Mouse (Mus musculus): Measurements from ENCODE around the gene Ccdc122.

The Ccdc122 gene

DNA sequence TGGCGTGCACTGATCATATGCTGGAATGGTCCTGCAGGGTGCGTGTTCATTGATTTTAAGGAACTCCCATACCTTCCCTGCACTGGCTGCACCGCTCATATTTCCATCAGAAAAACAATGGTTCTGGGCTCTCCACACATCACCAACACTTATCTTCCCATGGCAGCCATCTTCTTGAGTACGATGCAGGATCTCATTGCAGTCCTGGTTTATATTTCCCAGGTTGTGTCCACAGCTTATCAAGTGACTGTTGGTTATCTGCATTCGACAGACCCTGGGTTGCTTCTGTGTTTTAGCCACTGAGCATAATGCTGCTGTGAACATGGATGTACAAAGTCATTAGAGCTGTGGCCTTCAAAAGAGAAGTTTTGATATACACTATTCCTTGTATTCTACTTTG lies 94.0 kb downstream of the Ccdc122 start:
- no peak for DNase-seq (ENCODE audit: low spot score in 2 of 2)

DNA sequence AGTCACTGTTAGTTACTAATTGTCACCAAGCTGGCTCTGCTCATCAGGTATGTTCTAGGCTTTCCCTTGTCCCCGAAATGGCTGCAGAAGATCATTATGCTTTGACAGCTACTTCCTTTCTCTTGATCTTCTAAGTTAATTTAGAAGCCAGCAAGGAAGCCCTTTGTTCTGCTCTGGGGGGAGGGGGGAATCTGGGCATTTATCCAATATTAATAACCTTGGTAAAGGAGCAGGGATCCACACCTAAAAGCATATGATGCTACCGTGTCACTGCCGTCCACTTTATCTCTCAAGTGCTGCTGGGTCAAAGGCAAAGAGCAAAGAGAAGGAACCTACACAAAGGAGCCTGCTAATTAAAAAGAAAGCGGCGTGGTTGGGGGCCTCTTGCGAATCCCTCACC lies 100.4 kb downstream of the Ccdc122 start:
- no peak for DNase-seq (ENCODE audit: low spot score in 2 of 2)

GRCm38 (mm10) chr14:77141324-77142282 lies 105.0 kb downstream of the Ccdc122 start:
- DNase-seq (ENCODE audit: low spot score in 2 of 2) = peak; percentile 60 to 80

GRCm38 (mm10) chr14:77145103-77145502 lies 108.5 kb downstream of the Ccdc122 start:
- DNase-seq (ENCODE audit: low spot score in 2 of 2) = no peak

- DNase-seq (ENCODE audit: low spot score in 2 of 2) = no peak
Observed at GRCm38 (mm10) chr14:77147635-77148034, 111.1 kb downstream of the Ccdc122 start.

DNA sequence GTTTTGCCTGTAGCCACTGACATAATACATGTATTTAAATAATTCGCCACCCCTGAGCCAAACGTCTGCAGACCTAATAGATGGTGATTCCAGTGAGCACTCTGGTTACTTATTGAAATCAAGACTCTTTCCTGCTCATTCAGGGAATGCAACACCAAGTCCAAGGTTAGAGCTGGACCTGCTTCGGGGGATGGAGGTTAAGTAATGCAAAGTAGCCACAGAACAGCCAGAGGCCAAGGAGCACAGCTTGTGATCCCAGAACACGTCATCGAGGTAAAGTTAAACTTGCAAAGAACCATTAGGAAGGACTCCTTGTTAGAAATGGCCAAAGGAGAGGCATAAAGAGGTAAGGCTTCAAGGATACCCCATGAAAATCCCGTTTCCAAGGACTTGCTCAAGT lies 114.0 kb downstream of the Ccdc122 start:
- DNase-seq (ENCODE audit: low spot score in 2 of 2) = no peak

GRCm38 (mm10) chr14:77151431-77151830 lies 114.9 kb downstream of the Ccdc122 start:
- DNase-seq (ENCODE audit: low spot score in 2 of 2) = no peak

GRCm38 (mm10) chr14:77156222-77156910 lies 119.8 kb downstream of the Ccdc122 start, which contains the start of gene Enox1:
TSS of gene Enox1 (plus strand) at chr14:77156763.
- DNase-seq (ENCODE audit: low spot score in 2 of 2) = peak; percentile 75 to 91

GRCm38 (mm10) chr14:77156911-77157504 lies 120.4 kb downstream of the Ccdc122 start:
- DNase-seq (ENCODE audit: low spot score in 2 of 2) = no peak

- peak; percentile 73 to 86 for DNase-seq (ENCODE audit: low spot score in 2 of 2)
Observed at GRCm38 (mm10) chr14:77157505-77157911, 120.9 kb downstream of the Ccdc122 start.

- DNase-seq (ENCODE audit: low spot score in 2 of 2) = no peak
Observed at GRCm38 (mm10) chr14:77159397-77159796, 122.8 kb downstream of the Ccdc122 start.

Data from cerebellum, postnatal 4 days (tissue).